Mouse (Mus musculus): ENCODE results near the gene Adora2b.
A peak's percentile ranks its signal among the peaks of the same experiment; 100 is the strongest.

Adora2b gene

GRCm38 (mm10) chr11:62281601-62281997, 32.8 kb downstream of the Adora2b start:
- 0 out of 2 replicates have a peak, but pooled peaks have one; percentile 2 for TF ChIP-seq GATA4 (IDR thresholded peaks at IDR 0.05; ENCODE audit: insufficient replicate concordance, low read length)

- TF ChIP-seq GATA4 (IDR thresholded peaks at IDR 0.05; ENCODE audit: insufficient replicate concordance, low read length): no peak
Observed at GRCm38 (mm10) chr11:62285020-62285419, 36.2 kb downstream of the Adora2b start.

DNA sequence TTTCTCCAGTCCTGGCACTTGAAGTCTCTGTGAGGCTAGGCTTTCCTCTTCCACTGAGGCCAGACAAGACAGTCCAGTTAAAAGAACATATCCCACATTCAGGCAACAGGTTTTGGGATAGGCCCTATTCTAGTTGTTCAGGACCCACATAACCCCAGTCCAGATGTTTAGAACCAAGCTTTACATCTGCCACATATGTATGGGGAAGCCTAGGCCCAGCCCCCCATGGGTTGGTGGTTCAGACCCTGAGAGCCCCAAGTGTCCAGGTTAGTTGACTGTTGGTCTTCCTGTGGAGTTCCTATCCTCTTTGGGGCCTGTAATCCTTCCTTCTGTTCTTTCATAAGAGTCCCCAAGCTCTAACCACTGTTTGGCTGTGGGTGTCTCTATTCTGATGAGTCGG, 38.9 kb downstream of the Adora2b start:
- no peak for TF ChIP-seq GATA4 (IDR thresholded peaks at IDR 0.05; ENCODE audit: insufficient replicate concordance, low read length)

- no peak for TF ChIP-seq GATA4 (IDR thresholded peaks at IDR 0.05; ENCODE audit: insufficient replicate concordance, low read length)
Observed at GRCm38 (mm10) chr11:62294121-62294520, 45.3 kb downstream of the Adora2b start.

DNA sequence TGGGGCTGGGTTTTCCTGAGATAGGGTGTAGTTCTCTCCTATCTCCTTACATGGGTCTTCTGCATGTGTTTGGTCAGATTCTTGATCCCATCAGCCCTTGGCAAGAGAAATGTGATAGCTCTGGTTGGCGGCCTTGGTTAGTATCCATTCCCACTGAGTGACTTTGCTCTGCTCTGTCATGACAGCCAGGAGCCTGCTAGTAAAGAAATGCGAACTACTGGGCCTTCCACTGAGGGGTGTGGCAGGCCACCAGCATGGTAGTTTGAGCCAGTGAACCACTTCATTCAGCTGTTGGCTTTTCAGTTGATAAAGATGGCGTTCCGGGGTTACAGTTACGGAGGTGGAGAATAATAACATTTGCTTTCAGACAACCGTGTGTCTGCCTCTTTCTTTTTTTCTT, 50.1 kb downstream of the Adora2b start:
- no peak for TF ChIP-seq GATA4 (IDR thresholded peaks at IDR 0.05; ENCODE audit: insufficient replicate concordance, low read length)

DNA sequence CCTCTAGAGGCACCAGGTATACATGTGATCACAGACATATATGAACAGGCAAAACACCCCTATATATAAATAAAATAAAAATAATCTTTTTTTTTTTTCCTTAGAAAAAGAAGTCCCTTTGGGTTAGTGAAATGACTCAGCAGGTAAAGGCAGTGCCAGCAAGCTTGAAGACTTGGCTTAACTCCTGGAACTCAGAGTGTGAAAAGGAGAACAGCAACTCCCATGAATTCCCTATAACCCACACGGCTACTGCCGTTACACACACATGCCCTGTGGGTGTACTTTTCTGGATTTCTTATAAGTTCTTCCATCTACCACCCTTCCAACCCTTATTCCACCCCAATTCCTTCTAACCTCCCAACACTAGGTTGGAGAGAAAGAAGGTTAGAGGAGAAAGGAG, 57.1 kb downstream of the Adora2b start:
- no peak for TF ChIP-seq GATA4 (IDR thresholded peaks at IDR 0.05; ENCODE audit: insufficient replicate concordance, low read length)

DNA sequence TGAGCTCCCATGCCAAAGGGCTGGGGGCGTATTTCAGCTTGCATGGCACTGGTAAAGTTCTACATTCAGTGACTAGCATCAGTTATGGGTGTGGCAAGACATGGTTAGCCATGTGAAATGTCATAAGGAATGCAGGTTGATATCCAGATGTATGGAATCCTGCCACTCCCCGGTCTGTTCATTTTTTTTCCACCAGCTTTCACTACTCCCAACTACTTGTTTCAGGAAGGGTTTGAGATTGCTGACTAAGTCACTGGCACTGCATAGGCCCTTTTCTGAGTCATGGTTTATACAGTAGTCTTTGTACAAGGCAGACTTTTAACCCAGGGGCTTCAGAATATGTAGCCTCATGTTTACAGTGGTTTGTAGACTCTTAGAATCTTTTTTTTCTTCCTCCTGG, 60.5 kb downstream of the Adora2b start:
- no peak for TF ChIP-seq GATA4 (IDR thresholded peaks at IDR 0.05; ENCODE audit: insufficient replicate concordance, low read length)

DNA sequence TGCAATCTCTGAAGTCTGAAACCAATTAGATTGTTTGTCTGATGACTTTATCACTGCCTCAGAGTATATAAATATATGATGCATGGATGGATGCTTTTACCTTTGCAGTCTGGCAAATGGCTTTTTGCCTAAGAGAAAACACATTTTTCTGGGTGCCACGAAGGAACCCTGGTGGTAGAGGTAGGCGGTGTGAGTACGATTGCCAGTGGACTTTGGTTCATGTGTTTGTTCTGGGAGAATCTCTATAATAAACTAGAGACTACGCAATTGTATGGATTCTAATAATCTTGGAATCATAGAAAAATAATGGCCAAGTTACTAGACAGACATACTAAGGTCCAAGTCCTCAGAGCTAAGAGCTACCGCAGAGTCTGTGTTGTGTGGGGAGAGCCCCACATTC, 66.2 kb downstream of the Adora2b start:
- no peak for TF ChIP-seq GATA4 (IDR thresholded peaks at IDR 0.05; ENCODE audit: insufficient replicate concordance, low read length)
